Mouse (Mus musculus): ENCODE results near the gene Aqp8.

DNA sequence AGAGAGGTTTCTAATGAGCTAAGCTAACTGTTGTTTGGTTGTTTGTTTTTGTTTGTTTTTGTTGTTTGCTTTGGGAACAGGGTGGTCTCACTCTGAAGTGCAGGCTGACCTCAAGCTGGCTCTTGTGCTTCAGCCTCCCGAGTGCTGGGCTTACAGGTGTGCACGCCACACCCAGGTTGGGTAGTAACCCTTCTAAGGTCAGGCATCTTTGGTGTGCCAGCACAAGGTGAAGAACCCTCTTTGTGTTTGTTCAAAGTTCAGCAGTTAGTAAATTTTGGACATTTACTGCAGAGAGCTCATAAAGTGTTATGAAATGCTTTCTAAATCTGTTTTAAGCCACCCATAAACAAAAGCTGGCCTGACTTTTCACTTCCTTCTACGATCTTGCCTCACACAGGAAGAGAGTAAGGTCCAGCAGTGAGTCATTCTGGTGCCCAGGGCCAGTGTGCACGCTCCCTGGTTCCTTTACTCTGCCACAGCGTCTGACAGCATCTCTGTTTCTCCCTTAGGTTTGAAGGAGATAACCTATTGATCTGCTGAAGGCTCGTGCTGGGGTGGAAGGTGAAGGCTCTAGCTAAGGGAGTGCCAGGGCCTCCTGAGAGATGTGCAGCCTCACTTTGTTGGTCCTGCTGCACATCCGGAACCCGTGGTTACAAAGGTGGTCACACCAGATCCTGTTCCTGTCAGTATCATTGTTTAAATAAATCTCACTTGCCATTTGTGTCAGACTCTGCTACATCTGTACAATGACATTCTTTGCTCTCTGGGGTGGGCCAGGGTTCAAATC lies 32.3 kb upstream of the Aqp8 start:
- TF ChIP-seq CTCF (IDR thresholded peaks at IDR 0.05; ENCODE audit: low read depth) (no peak), EP300 (optimal IDR thresholded peaks at IDR 0.05) (no peak)
